Mouse (Mus musculus): ENCODE data around the gene 4930426L09Rik.
A peak's percentile ranks its signal among the peaks of the same experiment; 100 is the strongest.

4930426L09Rik gene

GRCm38 (mm10) chr2:18998054-18998478 lies at the start of gene 4930426L09Rik, which contains the start of gene Pip4k2a:
4930426L09Rik (plus strand) TSS chr2:18998343.
Pip4k2a (minus strand) TSS chr2:18998126.
- DNase-seq (ENCODE audit: low read depth, low spot score) = peak; percentile 70

- no peak for DNase-seq (ENCODE audit: low read depth, low spot score)
Measured at GRCm38 (mm10) chr2:18948741-18949140, 49.4 kb upstream of the 4930426L09Rik start.

- DNase-seq (ENCODE audit: low read depth, low spot score) = no peak
Measured at GRCm38 (mm10) chr2:18950758-18951157, 47.4 kb upstream of the 4930426L09Rik start.

- no peak for DNase-seq (ENCODE audit: low read depth, low spot score)
Measured at GRCm38 (mm10) chr2:18952102-18952673, 46.0 kb upstream of the 4930426L09Rik start.

GRCm38 (mm10) chr2:18954422-18954821 lies 43.7 kb upstream of the 4930426L09Rik start:
- no peak for DNase-seq (ENCODE audit: low read depth, low spot score)

GRCm38 (mm10) chr2:18955022-18955421 lies 43.1 kb upstream of the 4930426L09Rik start:
- DNase-seq (ENCODE audit: low read depth, low spot score) = no peak

- no peak for DNase-seq (ENCODE audit: low read depth, low spot score)
Measured at GRCm38 (mm10) chr2:18955671-18956070, 42.5 kb upstream of the 4930426L09Rik start.

- DNase-seq (ENCODE audit: low read depth, low spot score) = no peak
Measured at GRCm38 (mm10) chr2:18956424-18956823, 41.7 kb upstream of the 4930426L09Rik start.

- DNase-seq (ENCODE audit: low read depth, low spot score) = no peak
Measured at GRCm38 (mm10) chr2:18956945-18957344, 41.2 kb upstream of the 4930426L09Rik start.

- DNase-seq (ENCODE audit: low read depth, low spot score) = no peak
Measured at GRCm38 (mm10) chr2:18957459-18957858, 40.7 kb upstream of the 4930426L09Rik start.

- no peak for DNase-seq (ENCODE audit: low read depth, low spot score)
Measured at GRCm38 (mm10) chr2:18958044-18958443, 40.1 kb upstream of the 4930426L09Rik start.

- no peak for DNase-seq (ENCODE audit: low read depth, low spot score)
Measured at GRCm38 (mm10) chr2:18958501-18958900, 39.6 kb upstream of the 4930426L09Rik start.

- DNase-seq (ENCODE audit: low read depth, low spot score) = no peak
Measured at GRCm38 (mm10) chr2:18959008-18959407, 39.1 kb upstream of the 4930426L09Rik start.

GRCm38 (mm10) chr2:18959558-18959957 lies 38.6 kb upstream of the 4930426L09Rik start:
- no peak for DNase-seq (ENCODE audit: low read depth, low spot score)

- no peak for DNase-seq (ENCODE audit: low read depth, low spot score)
Measured at GRCm38 (mm10) chr2:18960376-18960973, 37.7 kb upstream of the 4930426L09Rik start.

- DNase-seq (ENCODE audit: low read depth, low spot score) = no peak
Measured at GRCm38 (mm10) chr2:18962502-18962901, 35.6 kb upstream of the 4930426L09Rik start.

GRCm38 (mm10) chr2:18963286-18964040 lies 34.7 kb upstream of the 4930426L09Rik start:
- DNase-seq (ENCODE audit: low read depth, low spot score) = no peak

GRCm38 (mm10) chr2:18965108-18965507 lies 33.0 kb upstream of the 4930426L09Rik start:
- no peak for DNase-seq (ENCODE audit: low read depth, low spot score)

GRCm38 (mm10) chr2:18965950-18966349 lies 32.2 kb upstream of the 4930426L09Rik start:
- DNase-seq (ENCODE audit: low read depth, low spot score) = no peak

GRCm38 (mm10) chr2:18966566-18966965 lies 31.6 kb upstream of the 4930426L09Rik start:
- no peak for DNase-seq (ENCODE audit: low read depth, low spot score)

GRCm38 (mm10) chr2:18967451-18968063 lies 30.6 kb upstream of the 4930426L09Rik start:
- DNase-seq (ENCODE audit: low read depth, low spot score) = no peak

GRCm38 (mm10) chr2:18969066-18969681 lies 29.0 kb upstream of the 4930426L09Rik start:
- no peak for DNase-seq (ENCODE audit: low read depth, low spot score)

All from ES-CJ7 (cell line).